Mouse (Mus musculus) heart, adult 18-20 months (tissue): ENCODE measurements around the gene Dse. TPM values are rescaled to one million over a fixed set of nuclear protein-coding genes. Genes with fewer than 3 reads are reported as not detected.
A peak's percentile ranks its signal among the peaks of the same experiment; 100 is the strongest.

ENCODE experiments used
- DNase-seq, 2 experiments: peaks; one replicate each; pipeline ENCODE4 v3.0.0; 2021 to 2022; ENCODE audit warnings: mixed read lengths in 1 of 2
- total RNA-seq, 2 experiments: library from RNA; stranded (reverse); gene quantifications; 2 replicates each; pipeline ENCODE4 v1.2.3; 2021

Gene Dse
- total RNA-seq, 2 experiments from 2014 or later = 4.0 to 4.4 TPM

DNA sequence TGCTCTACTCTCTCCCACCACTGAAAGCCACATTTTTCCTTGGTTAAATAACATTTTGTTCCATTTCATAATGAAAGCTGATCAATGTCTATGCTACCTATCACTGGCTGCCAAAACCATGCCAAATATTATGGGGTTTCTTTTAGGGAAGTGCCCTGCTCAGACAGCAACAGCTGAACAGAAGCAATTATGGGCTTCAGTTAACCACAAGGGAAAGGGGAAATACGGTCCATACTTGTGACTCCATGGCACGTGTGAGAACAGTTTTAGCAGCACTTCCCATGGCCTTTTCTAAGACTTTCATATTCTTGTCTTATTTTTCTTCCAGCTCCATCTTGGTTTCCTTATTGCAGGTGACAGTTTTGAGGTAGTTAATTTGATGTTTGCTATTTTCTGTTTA lies 76.2 kb downstream of the Dse start:
- peak in 1 of 2 experiments; percentile 52 for DNase-seq

DNA sequence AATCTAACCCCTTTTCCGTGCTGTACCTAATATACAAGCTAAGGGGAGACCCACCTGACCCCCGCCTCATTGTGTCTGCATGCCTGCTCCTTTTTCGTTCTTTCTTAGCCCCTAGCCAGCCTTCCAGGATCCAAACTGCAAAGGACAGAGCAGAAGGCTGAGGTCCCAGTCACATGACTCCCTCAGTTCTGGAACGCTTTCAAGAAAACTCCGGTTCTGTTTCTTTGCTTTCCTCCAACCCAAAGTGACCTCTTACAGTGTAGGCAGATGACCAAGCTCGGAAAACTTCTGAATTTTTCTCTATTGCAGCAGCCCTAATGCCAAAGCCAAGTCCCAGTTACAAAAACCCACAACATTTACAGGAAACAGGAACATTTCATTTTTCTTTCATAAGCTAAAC lies 79.1 kb downstream of the Dse start:
- DNase-seq = peak; percentile 71 to 75

DNA sequence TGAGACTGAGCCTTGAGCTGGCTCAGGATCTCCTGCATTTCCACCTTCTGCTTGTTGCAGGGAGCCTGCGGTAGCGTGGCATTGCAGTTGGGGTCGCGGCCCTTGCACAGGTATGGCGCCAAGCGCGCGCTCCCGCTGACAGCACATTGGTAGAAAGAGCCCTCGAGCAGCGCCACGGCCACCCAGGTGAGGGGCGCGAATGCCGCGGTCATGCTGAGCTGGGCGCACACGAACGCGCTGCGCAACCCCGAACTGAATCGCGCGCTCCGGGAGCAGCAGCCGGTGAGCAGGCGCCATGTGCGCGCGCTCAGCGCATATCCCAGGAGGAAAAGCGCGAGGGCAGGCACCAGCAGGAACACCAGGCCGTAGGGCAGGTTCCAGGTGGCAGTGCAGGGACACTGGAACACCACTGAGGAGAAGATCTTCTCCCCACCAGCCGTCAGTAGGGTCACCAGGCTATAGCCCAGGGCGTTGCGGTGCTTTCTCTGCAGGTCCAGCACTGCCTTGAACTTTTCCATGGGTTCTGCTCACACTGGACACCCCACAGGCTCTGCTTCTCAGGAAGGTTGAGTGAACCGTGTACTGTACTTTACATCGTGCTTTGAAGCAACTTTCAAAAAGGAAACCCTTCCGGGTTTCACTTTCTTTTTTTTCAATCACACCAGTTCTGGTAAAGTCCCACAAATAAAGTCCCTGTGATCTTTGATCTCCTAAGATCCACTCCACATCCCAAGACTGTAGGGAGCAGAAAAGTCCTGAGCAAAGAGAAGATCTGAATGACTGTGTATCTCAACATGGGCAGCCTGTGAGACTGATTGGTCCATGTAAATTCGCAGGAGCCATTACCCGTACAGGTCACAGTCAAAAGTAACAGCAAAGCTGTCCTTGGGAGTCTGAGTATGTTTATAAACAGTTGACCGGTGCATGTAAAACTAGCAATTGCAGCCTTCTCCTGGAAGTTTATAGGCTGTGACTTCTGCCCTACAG lies 79.8 kb downstream of the Dse start, which contains the start of gene Calhm6:
Gene Calhm6 (minus strand): TSS at position 593 of the 987 bp plus-strand sequence.
- DNase-seq = peak; percentile 48 to 50

DNA sequence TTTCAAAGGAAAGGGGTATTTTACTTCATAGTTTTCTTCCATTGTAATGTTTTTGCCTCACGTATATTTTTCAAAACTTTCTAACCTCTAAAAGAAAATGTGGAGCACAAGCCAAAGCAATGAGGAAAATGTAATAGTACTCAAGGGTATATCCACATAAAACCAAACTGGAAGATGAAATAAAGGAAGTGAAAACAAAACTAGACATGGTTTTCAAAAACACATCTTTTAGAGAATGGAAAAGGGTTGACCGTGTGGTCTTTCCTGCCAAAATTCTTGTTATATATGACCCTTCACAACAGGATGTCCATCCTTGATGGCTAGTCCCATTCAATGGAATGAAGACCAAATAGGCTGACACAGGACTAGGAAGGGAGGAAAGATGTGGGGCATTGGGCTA lies 89.1 kb downstream of the Dse start:
- no peak for DNase-seq

DNA sequence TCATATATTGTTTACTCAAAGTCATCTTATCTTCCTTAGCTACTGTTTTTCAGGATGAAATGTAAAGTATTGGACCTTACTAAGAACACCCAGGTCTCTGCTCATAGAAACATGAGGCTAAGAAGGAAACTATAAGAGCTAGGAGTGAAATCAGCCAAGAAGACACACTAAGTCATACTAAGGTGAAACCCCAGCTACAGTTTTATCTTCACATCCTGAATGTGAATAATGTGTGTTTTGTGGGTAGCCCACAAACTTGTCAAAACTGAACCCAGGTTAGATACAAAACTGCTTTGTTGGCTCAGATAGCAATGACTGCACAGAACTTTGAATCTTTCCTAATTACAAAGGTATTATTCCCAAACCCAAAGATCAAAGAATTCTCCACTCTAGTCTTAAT lies 89.7 kb downstream of the Dse start:
- no peak for DNase-seq

DNA sequence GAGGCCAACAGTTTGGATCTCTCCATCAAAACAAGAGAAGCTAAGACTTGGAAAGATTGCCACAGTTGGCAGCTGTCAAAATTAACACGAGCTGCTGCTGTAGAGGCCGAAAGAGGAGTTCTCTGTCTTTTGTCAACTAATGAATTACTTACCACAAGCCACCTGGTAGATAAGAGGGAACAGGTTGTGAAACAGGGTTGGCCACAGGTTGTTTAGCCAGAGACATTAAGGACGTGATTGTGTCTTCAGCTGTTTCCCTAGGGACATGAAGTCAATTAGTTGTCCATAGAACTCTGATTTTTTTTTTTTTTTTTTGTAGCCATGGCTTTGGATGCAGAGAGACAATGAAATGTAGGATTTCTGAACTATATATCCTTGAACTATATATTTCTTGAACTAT lies 90.4 kb downstream of the Dse start:
- no peak for DNase-seq

DNA sequence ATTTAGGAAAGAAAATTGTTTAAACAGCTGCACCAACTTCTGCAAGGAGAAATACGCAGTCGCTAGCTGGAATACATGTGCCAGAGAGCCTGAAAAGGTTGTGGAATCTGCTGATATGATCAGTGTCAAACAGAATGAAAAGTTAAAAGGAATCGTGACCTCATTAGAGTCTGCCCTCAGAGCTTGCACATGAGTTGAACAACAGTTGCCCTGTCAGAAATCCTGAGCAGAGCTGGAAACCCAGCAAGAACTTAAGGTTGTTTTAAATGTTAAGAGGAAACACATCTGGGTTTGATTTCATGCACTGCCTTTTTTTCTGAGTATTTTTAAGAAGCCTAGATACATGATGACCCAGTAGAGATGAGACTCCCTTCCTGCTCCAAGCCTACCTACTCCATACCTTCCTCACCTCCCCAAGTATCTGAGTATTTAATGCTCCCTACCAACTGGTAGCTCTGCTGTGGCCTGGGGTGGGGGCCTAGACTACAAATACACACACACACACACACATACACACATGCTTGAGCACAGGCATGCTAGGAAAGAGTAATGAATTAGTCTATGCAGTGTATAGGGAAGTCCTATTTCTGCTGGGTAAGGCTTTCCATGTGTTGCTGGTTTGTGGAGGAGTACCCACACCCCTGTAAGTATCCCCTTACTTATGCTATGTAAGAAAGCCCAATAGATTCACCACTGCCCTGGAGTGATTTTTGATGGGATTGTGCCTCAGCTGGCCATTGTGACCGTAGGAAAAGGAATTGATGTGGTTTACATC lies 95.4 kb downstream of the Dse start:
- no peak for DNase-seq

DNA sequence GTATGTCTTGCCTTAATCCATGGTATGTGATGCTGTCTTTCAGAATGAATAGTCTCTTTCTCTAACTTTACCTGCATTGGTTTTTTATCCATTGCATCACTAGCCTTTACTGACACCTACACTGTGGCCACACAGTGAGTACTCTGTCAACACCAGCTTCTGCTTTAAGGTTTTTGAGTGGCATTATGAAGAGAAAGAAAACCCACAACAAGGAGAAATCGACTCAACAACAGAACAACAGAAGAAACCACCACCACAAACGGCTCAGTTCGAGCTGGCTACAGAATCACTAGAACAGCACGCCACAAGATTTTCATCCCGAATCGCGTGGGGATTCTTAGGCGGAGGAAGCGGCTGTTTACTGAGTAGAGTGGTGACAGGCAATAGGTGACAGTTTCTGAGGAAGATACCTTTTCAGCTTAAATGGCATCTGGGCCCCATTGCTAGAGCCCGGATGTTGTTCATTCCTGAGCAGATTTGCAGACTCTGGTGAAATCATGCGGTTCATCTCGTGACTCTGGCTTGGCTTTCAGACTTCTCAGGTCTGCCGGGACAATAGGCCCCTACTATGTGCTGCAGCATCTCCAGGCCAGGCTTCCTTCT lies 96.6 kb downstream of the Dse start:
- DNase-seq = no peak

Other genes starting within 250 kb of the Dse start
- 100 to 1,000 TPM; 121 to 123 TPM for gene Rwdd1, start 188.1 kb downstream of the Dse start, total RNA-seq
- not detected for gene Trappc3l, start 170.1 kb downstream of the Dse start, total RNA-seq
- gene Calhm4, start 163.4 kb downstream of the Dse start, total RNA-seq = not detected
- under 1 TPM; 0.87 to 0.93 TPM for gene Calhm5, start 111.2 kb downstream of the Dse start, total RNA-seq
- gene Calhm6, start 79.7 kb downstream of the Dse start, total RNA-seq = under 1 TPM; 0.40 to 0.69 TPM
- 10 to 100 TPM; 62.1 to 64.1 TPM for gene Tspyl1, start 74.5 kb upstream of the Dse start, total RNA-seq
- 10 to 100 TPM; 11.0 to 11.1 TPM for gene Tspyl4, start 89.7 kb upstream of the Dse start, total RNA-seq
- under 1 TPM in 1 of 2 experiments, not detected in 1; 0.57 TPM for gene Col10a1, start 182.3 kb upstream of the Dse start, total RNA-seq
- gene Nt5dc1, start 210.8 kb upstream of the Dse start, total RNA-seq = 10 to 100 TPM in 1 of 2 experiments, 1 to 10 TPM in 1; 9.9 to 11.1 TPM